Mouse (Mus musculus) thymus, postnatal 25 days (tissue): ENCODE measurements around the gene Aldh18a1.

Experiments used
- DNase-seq: peaks from one replicate; pipeline ENCODE4 v3.0.0; 2022

The Aldh18a1 gene

DNA sequence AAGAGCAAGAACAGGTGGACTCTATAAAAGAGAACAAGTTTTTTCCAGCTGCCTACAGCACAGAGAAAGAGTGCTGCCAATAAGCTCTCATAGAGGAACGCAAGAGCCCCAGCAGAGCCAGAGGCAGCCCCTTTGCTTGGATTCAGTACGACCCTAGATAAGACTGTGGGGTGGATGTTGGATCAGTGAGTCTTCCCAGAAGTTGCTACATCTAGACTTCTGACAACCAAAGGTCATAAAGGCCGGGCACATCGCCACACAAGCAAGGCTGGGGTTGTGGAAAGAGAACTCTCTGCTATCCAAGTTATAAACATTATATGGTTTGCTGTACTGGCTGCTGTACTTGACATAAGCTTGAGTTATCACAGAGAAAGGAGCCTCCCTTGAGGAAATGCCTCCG is 67.9 kb downstream of the Aldh18a1 start:
- DNase-seq: no peak

DNA sequence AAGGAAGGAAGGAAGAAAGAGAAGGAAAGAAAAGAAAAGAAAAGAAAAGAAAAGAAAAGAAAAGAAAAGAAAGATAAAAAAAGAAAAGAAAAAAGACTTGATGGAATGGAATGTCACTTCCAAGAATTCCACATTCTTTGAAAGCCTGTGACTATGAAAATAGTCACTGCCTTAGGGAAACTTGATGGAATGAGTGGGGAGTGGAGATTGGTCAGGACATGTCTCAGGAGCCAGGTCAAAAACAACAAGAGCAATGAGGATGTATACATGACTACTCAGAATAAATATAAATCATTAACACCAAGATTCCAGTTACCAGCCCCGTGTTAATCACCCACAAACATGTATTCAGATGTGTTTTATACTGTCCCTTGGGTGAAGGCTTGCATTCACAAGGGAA is 69.6 kb downstream of the Aldh18a1 start:
- no peak for DNase-seq

DNA sequence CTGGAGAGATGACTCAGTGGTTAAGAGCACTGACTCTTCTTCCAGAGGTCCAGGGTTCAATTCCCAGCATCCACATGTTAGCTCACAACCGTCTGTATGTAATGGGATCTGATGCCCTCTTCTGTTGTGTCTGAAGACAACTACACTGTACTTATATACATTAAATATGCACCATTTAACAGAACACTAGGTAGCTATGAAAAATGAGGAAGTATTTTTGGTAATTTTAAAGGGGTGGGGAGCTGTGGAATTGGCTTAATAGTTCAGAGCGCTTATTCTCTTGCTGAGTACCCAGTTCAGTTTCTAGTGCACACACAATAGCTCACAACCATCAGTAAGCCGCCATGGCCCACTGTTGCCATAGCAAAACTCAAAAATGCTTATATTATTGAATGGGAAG is 72.7 kb downstream of the Aldh18a1 start:
- DNase-seq: no peak

DNA sequence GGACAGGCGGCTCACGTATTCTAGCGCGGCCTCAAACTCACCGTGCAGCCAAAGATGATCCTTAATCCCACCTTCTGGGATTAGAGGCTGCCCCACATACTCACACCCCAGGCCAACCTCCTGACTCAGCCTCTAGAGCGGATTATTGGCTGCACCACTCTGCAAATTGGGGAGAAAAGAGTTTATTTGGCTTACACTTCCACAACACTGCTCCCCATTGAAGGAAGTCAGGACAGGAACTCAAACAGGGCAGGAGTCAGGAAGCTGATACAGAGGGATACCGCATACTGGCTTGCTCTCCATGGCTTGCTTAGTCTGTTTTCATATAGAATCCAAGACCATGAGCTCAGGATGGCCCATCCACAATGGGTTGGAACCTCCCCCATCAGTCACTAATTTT is 73.9 kb downstream of the Aldh18a1 start:
- no peak for DNase-seq

DNA sequence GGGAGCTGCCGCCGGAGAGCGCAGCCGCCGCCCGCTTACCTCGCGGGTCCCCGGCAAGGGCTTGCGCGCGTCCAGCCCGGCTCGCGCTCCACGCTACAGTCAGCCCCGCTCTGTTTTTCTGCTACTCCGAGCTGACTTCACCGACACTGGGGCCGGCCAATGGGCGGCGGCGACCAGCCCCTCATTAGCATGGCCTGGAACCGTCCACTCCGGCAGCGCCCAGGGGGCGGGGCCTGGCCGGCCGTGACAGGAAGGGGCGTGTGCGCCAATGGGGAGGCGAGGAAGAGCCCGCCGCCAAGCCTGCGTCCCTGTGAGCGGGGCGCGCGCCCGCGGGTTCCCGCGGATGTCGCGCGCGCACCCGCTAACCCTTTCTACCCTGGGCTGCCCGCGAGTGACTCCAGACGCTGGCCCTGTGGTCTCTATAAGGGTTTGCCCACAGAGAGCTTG is 74.6 kb downstream of the Aldh18a1 start, which contains the start of gene Sorbs1:
TSS of gene Sorbs1 (minus strand) at position 148 of the 447 bp plus-strand sequence.
- DNase-seq: peak; percentile 96

DNA sequence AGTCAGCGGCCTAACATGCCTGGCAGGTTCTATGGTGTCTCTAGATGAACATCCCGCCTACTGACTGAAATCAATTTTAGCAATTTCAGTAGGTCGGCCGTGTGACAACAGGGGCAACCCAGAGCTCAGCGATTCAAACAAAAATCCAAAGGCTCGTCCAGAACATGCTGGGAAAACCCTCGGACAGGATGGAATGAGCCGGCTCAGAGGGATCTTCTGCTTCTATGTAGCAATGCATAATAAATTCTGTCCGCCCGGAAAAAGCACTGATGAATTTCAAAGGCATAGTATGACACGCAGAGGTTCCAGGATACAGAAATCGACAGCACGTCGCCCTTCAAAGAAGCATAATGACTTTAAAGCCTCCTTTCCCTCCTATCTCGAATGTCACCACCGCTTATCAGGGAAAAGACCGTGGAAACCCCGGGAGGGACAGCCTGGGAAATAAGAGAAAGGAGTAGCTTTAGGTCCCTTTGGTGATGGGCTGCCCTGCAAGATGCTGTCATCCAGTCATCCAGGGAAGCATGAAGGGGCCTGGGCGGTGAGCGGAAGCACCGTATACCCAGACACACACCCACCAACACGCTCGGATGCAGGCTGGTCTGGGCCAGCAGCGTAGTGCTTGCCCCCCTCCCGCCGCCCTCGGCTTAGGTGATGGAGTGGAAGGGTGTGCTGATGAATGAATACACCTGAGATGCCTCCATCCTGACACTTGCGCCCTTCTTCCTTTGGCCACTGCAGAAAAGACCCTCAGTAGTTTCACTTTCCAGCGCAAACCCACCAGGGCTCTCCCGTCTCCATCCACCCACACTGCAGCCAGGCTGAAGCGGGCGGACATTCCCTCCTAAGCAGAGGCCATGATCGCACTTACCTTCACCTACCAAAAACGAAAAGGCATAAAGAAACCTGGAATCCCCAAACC is 75.5 kb downstream of the Aldh18a1 start:
- DNase-seq: peak; percentile 63

DNA sequence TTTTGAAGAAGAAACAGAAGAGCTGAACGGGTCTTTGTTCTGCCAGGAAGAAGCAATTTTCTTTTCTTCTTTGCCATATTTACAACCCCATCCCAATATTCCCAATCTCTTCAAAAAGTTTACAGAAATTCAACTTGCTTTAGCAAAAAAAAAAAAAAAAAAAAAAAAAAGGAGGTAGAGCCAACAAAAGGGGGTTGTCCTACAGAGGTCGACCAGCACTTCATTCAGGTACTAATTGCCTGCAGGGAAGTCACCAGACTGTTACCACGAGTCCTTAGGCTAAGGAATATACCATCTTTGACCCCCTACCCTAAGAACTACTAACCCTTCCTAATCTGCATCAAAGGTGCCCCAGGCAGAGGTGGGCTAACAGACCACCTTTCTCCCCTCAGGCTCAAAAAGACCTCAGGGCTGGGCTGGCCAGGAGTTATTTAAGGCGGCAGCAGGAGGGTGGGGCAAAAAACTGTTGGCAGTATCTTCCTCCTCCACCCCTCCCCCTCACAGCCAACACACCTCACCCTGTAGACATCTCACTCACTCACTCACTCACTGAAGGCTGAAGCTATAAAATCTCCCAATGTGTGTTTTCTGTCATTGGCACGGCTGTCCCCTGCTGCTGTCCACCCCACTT is 76.5 kb downstream of the Aldh18a1 start:
- DNase-seq: peak; percentile 9

DNA sequence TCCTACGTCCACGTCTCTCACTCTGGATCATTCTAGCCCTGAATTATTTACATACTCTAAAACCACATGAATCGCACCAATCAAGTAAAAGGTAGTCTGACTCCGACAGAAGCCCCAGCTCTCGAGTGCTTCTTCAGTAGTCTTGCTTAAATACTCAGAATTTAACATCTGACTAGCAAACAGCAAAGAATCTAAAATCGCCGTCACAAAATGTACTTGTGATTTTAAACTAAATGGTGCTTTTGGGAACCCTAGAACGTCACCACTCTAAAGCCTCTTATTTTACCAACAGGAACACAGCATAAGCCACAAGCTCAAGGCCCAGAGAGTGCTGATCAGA is 77.2 kb downstream of the Aldh18a1 start:
- DNase-seq: no peak

DNA sequence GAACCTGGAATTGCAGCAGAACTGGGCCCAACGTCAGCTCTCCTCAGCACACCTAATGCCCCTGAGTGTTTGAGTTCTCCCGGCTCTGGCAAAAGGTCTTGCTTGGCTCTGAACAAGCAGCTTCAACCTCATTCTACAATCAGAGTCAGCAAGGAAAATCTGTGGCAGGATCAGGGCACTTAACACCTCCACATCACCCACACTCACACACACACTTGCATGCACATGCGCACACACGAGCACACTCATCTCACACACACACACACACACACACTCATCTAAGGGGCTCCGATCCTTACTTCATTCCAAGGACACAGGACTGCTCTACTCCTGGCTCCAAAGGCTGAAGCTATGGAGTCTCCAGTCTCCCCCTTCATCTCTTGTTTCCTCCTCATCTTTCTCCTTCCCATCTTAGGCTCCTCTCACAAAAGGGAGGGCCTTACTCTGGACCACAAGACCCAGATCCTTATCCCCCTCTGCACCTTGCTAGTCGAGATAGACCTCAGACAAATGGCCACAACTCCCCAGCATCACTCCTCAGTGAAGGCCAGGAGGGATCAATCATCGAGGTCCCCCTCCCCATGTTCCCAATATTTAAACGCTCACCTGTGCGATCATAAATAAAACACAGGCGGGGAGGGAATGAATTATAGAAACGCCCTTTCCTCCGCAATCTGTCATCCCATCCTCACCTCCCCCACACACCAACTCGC is 77.7 kb downstream of the Aldh18a1 start:
- DNase-seq: no peak

DNA sequence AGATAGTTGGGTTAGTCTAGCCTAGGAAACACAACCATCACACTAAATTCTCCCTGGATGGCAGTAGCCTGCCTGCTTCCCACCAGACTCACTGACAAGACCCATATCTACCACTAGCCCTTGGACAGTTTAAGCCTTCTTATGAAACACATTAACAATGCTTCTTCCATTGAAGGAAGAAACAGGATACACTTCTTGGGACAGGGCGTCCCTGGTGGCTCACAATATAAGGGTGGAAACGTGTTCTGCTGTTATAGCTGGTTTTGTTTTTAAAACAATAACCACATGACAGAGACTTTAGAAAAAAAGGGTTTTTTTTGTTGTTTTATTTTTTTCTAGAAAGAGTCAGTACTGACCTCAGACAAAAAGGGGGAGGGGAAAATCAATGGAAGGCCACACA is 79.0 kb downstream of the Aldh18a1 start:
- no peak for DNase-seq

DNA sequence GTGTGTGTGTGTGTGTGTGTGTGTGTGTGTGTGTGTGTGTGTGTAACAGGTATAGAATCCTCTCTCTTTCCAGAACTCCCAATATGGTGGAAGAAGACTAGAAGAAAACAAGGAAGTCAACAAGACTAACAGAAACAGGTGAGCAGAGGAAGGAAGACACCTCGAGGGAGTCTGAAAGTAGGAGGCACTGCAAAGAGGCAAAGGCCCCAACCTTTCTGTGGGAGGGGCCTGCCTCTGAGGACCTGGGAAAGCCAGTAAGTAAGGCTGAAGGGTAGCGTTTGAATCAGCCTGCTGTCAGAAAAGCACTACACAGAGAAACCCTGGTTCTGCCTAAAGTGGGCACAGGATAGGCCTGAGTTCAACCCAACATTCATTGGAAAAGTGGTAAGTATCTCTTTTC is 79.4 kb downstream of the Aldh18a1 start:
- peak; percentile 9 for DNase-seq

DNA sequence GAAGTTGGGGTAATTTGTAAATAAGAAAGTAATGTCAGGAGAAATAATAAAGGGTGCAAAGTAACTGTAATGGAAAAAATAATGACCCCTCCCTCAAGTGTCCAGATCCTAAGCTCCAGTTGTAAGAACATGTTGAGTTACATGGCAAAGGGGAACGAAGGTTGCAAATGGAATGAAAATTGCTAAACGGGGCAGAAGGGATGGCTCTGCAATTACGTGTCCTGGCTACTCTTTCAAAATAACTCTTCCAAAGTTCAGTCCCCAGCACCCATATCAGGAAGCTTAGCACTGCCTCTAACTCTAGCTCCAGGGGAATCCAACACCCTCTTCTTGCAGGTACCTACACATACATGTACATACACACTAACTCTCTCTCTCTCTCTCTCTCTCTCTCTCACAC is 81.3 kb downstream of the Aldh18a1 start:
- DNase-seq: no peak

DNA sequence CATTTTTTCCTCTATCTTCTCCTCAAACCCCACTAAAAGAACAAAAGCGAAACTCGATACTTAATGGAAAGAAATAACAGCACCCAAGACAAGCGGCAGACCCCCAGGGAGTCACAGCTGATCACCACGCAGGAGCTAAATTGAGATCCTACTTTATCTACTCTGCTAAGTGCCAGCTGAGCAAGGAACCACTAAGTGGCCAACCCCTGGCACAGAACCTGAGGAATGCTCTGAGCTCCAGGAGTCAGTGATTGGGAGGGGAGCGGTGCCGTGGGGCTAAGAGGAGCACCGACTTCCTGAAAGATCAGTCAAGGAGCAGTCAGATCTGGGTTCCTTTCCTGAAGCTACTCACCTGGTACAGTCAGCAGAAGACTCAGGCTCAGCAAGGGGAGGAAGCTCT is 83.9 kb downstream of the Aldh18a1 start:
- no peak for DNase-seq
